Mouse (Mus musculus) midbrain, embryonic 10.5 days (tissue): Measurements from ENCODE around the gene Rnf144a. TPM values are rescaled to one million over a fixed set of nuclear protein-coding genes. Genes with fewer than 3 reads are reported as not detected.

Experiments
- DNase-seq: peaks from one replicate; pipeline ENCODE4 v3.0.0-alpha.2; 2017; ENCODE audit warnings: low spot score
- H3K27ac ChIP-seq: fragments of 300-500 bp; sonication (generic); replicated peaks from 2 replicates; pipeline ENCODE4 v1.5.1; 2016; ENCODE audit warnings: mild to moderate bottlenecking
- H3K27me3 ChIP-seq: fragments of 300-500 bp; sonication (generic); 2 replicates; pipeline ENCODE4 v1.6.1; 2016; ENCODE audit warnings: low read depth, mild to moderate bottlenecking; ENCODE audit not compliant: poor library complexity, severe bottlenecking
- H3K36me3 ChIP-seq: fragments of 300-500 bp; sonication (generic); 2 replicates; pipeline ENCODE4 v1.6.1; 2016; ENCODE audit warnings: mild to moderate bottlenecking, moderate library complexity
- H3K4me1 ChIP-seq: fragments of 300-500 bp; sonication (generic); 2 replicates; pipeline ENCODE4 v1.6.1; 2016
- H3K4me3 ChIP-seq: fragments of 300-500 bp; sonication (generic); 2 replicates; pipeline ENCODE4 v1.5.1; 2016; ENCODE audit warnings: mild to moderate bottlenecking, moderate library complexity
- H3K9me3 ChIP-seq: fragments of 300-500 bp; sonication (generic); replicated peaks from 2 replicates; pipeline ENCODE4 v1.6.1; 2016; ENCODE audit warnings: mild to moderate bottlenecking
- WGBS: fragments of 180-500 bp; shearing (Covaris S2); methylation state at CpG from one replicate; pipeline ENCODE4 v1.1.7; 2016; 5-methylcytosine and 5-hydroxymethylcytosine counted together
- polyA plus RNA-seq: library from polyadenylated mRNA; unstranded; fragments of >200 nt; fragmentation: Nextera tagmentation; extraction: Ambion mirVana; gene quantifications from 2 replicates; pipeline ENCODE4 v1.2.1, GENCODE M21; 2016

The Rnf144a gene
- polyA plus RNA-seq, 1 experiment from 2014 or later: 35.5 TPM

DNA sequence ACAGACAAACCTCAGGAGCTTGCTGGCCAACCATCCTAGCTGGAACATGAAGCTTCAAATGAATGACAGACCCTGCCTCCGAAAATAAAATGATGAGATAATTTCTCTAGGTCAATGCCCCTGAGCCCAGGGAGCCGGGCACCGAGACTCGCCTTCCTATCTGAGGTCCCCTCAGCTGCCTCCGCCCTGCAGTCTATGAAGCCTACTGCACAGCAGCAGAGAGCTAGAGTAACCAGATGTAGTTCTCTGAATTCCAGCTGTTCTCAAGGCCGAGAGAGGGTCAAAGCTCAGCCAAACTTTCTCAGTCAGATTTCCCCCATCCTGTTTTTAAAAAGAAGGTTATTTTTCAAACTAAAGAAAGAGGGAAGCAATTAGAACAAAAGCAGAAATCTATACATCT lies 29.3 kb downstream of the Rnf144a start:
- no peak for DNase-seq
- H3K36me3 ChIP-seq: peaks cover 98% of the 10 kb centered on the region
- 86% methylated on average over 6 of the region's 6 CpGs for WGBS

DNA sequence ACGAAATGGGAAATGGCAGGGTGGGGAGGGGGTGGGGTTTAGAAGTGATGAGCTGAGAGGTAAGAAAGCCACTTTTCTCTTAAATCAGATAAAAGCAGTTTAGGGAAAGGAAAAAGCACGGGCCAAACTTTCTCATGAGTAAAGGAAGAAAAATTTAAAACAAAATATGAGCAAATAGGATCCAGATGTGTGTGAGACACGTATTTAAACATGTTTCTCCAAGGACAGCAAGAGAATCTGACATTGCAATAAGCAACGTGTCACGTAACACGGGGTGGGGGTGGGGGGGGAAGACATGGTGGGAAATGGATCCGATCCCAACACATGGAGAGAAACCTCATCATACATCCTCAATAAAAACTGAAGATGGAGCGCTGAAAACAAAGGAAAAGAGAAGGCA lies 33.3 kb downstream of the Rnf144a start:
- WGBS: 84% methylated on average over 8 of the region's 8 CpGs
- H3K4me1 ChIP-seq: no peaks in the 10 kb centered on the region
- no peak overlapping the region for H3K4me3 ChIP-seq
- H3K36me3 ChIP-seq: peaks cover 98% of the 10 kb centered on the region
- no peaks in the 10 kb centered on the region for H3K27me3 ChIP-seq
- no peak for DNase-seq
- no peaks in the 10 kb centered on the region for H3K9me3 ChIP-seq
- H3K27ac ChIP-seq: no peak overlapping the region

More for the DNA sequence above, 29.3 kb downstream of the Rnf144a start:
- Histone ChIP-seq H3K9me3 (no peaks in the 10 kb centered on the region), H3K27ac (no peak overlapping the region), H3K27me3 (no peaks in the 10 kb centered on the region), H3K4me1 (no peaks in the 10 kb centered on the region), H3K4me3 (no peak overlapping the region)

DNA sequence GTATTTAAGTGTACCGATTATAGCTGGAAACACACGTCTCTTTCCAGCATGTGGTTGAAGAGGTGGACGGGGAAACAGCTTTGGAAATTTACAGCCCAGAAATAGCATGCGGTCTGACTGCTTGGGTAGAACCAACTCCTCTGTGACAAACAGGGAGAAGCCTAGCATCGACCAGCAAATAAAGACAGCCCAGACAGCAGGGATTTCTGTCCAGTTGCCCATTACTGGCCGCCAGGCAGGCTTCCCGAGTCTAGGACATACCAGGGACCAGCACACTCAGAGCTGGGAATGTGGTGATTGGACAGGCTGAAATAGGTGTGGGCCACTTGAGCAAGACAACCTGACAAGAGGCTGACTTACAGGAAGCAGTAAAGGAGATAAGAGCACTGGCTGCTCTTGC lies 35.3 kb downstream of the Rnf144a start:
- DNase-seq: no peak
- peaks cover 98% of the 10 kb centered on the region for H3K36me3 ChIP-seq
- no peak overlapping the region for H3K4me3 ChIP-seq
- no peak overlapping the region for H3K27ac ChIP-seq
- WGBS: 88% methylated on average over 7 of the region's 7 CpGs
- no peaks in the 10 kb centered on the region for H3K27me3 ChIP-seq
- no peaks in the 10 kb centered on the region for H3K4me1 ChIP-seq
- no peaks in the 10 kb centered on the region for H3K9me3 ChIP-seq

DNA sequence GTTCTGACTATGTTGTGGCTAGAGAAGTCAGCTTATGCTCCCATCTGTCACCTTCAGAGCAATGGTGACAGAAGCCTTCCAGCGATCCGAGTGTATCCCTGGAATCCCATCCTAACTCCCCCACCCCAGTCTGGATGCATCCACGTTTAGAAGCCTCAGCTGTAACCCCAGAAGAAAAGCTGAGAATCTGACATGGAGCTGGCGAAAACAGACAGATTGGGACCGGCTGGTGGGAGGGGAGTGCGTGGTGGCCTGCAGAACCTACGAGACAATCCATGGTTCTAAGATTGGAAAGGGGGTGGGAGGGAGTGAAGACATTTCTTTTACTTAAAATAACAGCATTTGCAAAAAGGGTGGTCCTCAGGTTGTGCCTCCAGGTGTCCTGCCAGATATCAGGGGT lies 37.4 kb downstream of the Rnf144a start:
- Histone ChIP-seq H3K4me3 (no peak overlapping the region), H3K27ac (no peak overlapping the region), H3K27me3 (no peaks in the 10 kb centered on the region), H3K36me3 (peaks cover 97% of the 10 kb centered on the region), H3K4me1 (no peaks in the 10 kb centered on the region), H3K9me3 (no peaks in the 10 kb centered on the region)
- no peak for DNase-seq
- 94% methylated on average over 7 of the region's 7 CpGs for WGBS

DNA sequence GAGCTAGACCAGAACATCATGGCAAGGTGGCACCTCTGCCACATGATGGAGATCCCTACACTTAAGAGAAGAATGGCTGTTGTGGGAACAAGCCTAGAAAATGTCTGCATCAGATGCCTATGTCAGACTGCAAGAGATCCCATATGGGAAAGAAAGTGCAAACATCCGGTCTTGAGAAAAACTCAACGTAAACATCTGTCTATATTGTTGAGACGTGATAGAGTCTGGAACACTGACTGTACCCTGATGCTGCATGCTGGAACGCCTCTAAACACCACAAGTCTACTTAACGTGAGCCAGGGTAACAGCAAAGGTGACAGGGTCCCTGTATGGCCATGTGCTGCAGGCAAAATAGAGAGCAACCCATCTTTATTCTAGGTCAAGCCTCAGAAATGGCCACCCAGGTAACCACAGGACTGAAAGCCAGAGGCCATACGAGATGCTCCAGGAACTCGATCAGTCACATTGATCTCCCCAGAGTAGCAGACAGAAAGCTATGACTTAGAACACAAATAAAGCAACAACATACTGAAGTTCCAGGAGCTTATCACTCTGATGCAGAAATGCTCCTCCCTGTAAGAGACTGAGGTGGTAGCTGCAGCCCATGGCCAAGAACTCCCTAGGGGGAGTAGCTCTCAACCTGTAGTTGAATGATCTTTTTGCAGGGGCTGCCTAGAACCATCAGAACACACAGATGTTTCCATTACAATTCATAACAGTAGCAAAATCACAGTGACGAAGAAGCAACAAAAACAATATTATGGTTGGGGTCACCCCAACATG lies 38.3 kb downstream of the Rnf144a start:
- DNase-seq: no peak
- Histone ChIP-seq H3K4me1 (no peaks in the 10 kb centered on the region), H3K4me3 (no peak overlapping the region), H3K9me3 (no peaks in the 10 kb centered on the region), H3K27me3 (no peaks in the 10 kb centered on the region), H3K36me3 (peaks cover 93% of the 10 kb centered on the region), H3K27ac (no peak overlapping the region)
- 90% methylated on average over 8 of the region's 8 CpGs for WGBS

DNA sequence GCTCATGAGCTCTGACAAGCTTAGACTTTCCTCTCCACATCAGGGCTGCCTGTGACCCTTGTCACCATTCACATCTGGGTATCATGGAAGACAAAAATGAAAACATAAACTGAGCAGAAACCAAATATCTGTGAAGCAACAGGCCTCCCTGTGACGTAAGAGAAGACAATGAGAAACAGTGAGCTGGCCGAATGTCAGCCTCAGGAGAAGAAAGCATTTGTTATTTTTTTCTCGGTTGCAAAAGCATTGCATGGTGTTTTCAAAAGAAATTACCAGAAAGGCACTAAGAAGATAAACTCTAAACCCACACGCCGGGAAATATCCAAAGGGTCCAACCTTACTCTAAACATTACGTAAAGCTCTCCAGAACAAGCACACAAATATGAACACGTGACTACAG lies 41.3 kb downstream of the Rnf144a start:
- DNase-seq: no peak
- Histone ChIP-seq H3K27me3 (no peaks in the 10 kb centered on the region), H3K4me1 (no peaks in the 10 kb centered on the region), H3K27ac (no peak overlapping the region), H3K9me3 (no peaks in the 10 kb centered on the region), H3K4me3 (no peak overlapping the region), H3K36me3 (peaks cover 83% of the 10 kb centered on the region)
- 90% methylated on average over 7 of the region's 7 CpGs for WGBS

DNA sequence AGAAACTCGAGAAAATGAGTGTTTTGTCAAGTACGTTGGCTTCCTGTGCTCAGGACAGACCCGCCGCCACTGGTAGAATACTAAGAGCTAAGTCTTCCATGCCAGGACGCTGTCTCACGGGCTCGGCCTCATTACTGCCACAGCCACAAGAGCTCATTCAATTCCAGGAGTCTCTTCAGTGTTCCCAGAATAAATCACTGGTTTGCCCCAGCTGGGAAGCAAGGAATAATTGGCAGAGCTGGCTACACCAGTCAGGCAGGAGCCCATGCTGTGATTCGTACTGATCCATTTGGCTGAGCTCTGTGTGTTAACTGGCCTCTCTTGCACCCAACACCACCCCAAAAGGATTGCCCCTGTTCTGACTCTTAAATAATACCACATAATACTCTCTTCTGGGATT lies 45.0 kb downstream of the Rnf144a start:
- no peak overlapping the region for H3K27ac ChIP-seq
- H3K36me3 ChIP-seq: peaks cover 57% of the 10 kb centered on the region
- H3K27me3 ChIP-seq: no peaks in the 10 kb centered on the region
- WGBS: 93% methylated on average over 8 of the region's 8 CpGs
- no peak overlapping the region for H3K4me3 ChIP-seq
- no peaks in the 10 kb centered on the region for H3K4me1 ChIP-seq
- H3K9me3 ChIP-seq: no peaks in the 10 kb centered on the region
- no peak for DNase-seq

DNA sequence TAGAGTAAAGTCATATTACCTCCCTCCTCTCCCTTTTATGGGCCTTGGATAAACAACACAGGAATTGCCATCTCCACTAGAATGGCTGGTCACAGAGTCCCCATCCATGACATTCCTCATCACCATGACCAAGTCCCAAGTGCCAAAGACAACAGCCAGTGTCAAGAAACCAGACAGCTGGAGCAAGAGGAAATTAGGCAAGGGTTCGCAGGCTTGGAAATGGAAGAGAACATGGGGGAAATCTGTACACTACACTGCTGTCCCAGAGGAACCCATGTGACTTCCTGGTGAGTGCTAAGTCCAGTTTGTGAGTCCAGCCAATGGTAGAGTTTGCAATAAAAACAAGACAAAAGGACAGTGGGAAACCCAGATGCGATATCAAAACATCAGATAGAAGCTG lies 47.7 kb downstream of the Rnf144a start:
- WGBS: 90% methylated on average over 2 of the region's 2 CpGs
- peaks cover 46% of the 10 kb centered on the region for H3K36me3 ChIP-seq

DNA sequence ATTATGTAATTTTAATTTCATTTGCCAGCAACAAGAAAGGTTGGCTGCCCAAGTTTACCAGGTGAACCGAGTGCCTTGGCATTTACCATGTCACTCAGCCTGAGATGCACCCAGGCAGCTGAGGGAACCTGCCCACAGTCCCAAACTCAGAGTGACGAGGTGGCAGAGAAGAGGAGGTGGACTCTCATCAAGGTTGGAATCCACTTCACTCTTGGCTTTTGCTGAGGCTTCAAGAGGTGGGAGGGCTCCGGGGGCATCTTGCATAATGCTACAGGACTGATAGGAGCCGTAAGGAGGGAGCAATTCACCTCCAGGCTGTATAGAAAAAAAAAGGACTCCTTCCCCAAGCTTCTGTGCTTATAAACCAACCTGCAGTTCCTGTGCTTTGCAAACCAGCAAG lies 48.7 kb downstream of the Rnf144a start:
- Histone ChIP-seq H3K4me1 (peaks cover 5% of the 10 kb centered on the region), H3K4me3 (no peak overlapping the region), H3K27me3 (no peaks in the 10 kb centered on the region), H3K9me3 (no peaks in the 10 kb centered on the region), H3K36me3 (peaks cover 44% of the 10 kb centered on the region), H3K27ac (no peak overlapping the region)
- WGBS: 90% methylated on average over 4 of the region's 4 CpGs
- DNase-seq: no peak

More for the DNA sequence above, 47.7 kb downstream of the Rnf144a start:
- no peak overlapping the region for H3K4me3 ChIP-seq
- H3K27ac ChIP-seq: no peak overlapping the region
- H3K9me3 ChIP-seq: no peaks in the 10 kb centered on the region
- H3K27me3 ChIP-seq: no peaks in the 10 kb centered on the region
- no peaks in the 10 kb centered on the region; the same call in 1 of the 2 replicates for H3K4me1 ChIP-seq
- DNase-seq: no peak

DNA sequence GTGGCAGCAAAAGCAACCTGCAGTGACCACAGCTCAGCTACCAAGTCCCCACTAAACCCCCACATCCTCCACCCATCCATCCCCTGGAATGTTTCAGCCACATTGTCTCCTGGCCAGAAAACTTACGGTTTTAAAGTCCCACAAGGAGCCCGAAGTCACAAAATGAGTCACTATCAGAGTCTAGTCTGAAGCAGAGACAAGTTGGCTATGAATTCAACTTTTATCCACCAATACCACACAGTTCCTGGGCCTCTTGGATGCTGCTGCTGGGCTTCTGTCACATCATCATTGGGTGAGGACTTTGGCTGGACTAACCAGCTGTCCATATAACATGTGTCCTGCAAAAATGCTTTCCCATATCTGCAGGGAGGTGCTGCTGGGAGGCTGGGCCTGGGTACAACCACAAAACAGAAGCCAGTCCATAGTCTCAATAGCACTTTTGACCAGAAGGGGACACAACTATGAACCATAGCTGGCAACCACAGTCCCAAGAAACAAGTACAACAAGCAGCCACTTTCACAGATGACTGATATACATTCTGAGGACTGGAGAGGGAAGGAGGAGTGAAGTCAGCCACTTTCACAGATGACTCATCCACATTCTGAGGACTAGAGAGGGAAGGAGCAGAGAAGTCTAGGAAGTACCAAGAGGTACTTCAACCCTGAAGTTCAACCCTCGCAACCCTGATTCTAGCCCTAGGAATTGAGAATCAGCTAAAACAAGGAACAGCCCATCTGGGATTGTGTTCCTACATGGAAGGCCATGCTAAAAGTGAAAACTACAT lies 49.3 kb downstream of the Rnf144a start:
- Histone ChIP-seq H3K4me3 (no peak overlapping the region), H3K27ac (no peak overlapping the region), H3K4me1 (peaks cover 12% of the 10 kb centered on the region), H3K27me3 (no peaks in the 10 kb centered on the region), H3K36me3 (peaks cover 39% of the 10 kb centered on the region), H3K9me3 (no peaks in the 10 kb centered on the region)
- no peak for DNase-seq
- 93% methylated on average over 3 of the region's 3 CpGs for WGBS

DNA sequence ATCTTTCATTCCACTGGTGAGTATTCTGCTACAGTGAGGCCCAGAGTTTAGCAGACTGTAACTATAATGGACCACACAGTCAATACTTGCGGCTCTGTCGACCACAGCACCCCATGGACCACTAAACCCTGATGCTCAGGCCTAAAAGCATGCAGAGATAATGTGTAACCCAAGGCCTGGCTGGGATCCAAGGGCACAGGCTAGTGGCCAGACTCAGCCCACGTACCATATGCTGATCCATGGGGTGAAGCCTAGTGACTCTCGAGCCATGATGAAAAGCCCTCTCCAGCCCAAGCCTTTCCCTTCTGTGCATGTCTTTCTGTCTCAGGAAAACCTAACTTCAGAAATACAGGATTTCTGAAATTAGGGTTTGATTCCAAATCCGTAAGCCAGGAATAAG lies 50.2 kb downstream of the Rnf144a start:
- Histone ChIP-seq H3K4me3 (no peak overlapping the region), H3K36me3 (peaks cover 33% of the 10 kb centered on the region), H3K9me3 (no peaks in the 10 kb centered on the region), H3K27ac (no peak overlapping the region), H3K27me3 (no peaks in the 10 kb centered on the region), H3K4me1 (peaks cover 12% of the 10 kb centered on the region)
- DNase-seq: no peak
- 94% methylated on average over 5 of the region's 5 CpGs for WGBS

DNA sequence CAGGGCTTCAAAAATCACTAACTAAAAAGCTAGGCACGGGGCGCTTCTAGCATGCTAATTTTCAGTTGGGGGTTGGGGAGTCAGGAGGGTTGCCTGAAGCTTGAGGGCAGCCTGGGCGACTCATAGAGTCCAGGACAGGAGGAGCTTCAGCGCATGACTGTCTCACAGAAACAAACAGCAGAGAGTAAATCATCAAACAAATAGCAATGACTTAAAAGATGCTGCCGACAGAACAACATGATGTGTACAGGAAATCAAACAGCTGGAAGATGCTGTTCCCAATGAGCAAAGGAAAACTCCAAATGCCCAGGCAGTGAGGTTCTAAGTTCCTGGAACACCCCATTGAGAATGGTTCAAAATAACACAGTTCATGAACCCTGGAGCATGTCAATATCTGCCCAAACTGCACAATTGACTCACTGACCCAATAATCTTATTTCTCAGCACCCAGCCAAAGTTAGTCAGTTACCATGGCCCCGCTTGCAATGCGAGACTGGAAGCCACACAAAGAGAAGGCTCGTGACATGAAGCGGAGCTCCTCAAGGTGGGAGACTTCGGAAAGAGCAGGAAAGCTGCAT lies 54.0 kb downstream of the Rnf144a start:
- no peak overlapping the region for H3K27ac ChIP-seq
- H3K4me1 ChIP-seq: peaks cover 16% of the 10 kb centered on the region
- H3K4me3 ChIP-seq: no peak overlapping the region
- no peaks in the 10 kb centered on the region for H3K27me3 ChIP-seq
- no peaks in the 10 kb centered on the region for H3K9me3 ChIP-seq
- 68% methylated on average over 10 of the region's 10 CpGs for WGBS
- no peak for DNase-seq
- H3K36me3 ChIP-seq: peaks cover 31% of the 10 kb centered on the region

DNA sequence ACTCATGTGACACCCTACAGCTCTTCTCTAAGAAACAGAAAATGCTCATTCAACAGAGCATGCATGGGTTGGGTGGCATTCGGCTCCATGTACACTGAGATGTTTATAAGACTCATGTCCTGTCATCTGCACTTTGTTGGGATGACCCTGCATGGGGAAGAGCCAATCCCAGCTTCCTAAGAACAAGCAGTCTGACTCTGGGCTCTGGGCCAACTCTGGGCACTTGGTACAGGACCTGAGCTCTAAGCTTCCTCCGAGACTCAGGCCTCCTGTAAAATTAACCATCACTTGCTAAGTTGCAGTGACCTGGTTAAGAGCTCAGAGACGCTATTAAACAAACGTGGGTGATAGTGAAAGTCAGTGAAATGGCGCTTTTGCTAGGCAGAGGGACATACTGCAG lies 55.2 kb downstream of the Rnf144a start:
- peaks cover 27% of the 10 kb centered on the region for H3K36me3 ChIP-seq
- 91% methylated on average over 5 of the region's 5 CpGs for WGBS
- H3K27ac ChIP-seq: no peak overlapping the region
- no peaks in the 10 kb centered on the region for H3K27me3 ChIP-seq
- H3K4me1 ChIP-seq: peaks cover 16% of the 10 kb centered on the region
- no peak for DNase-seq
- no peaks in the 10 kb centered on the region for H3K9me3 ChIP-seq
- H3K4me3 ChIP-seq: no peak overlapping the region
